Mouse (Mus musculus) kidney, embryonic 16.5 days (tissue): ENCODE measurements around the gene Xrcc4. TPM values are rescaled to one million over a fixed set of nuclear protein-coding genes. Genes with fewer than 3 reads are reported as not detected.

Experiments used
- ATAC-seq: fragments of 200-750 bp; cut with Nextera tagmentation; 2 replicates; pipeline ENCODE4 v1.8.0; 2017; ENCODE audit warnings: moderate TSS enrichment; ENCODE audit not compliant: low FRiP score, low TSS enrichment
- H3K27ac ChIP-seq: fragments of 300-500 bp; sonication (generic); 2 replicates; pipeline ENCODE4 v1.5.1; 2014; ENCODE audit warnings: low read length
- H3K27me3 ChIP-seq: fragments of 300-500 bp; sonication (generic); 2 replicates; pipeline ENCODE4 v1.6.1; 2014; ENCODE audit warnings: low read length, control low read depth, mixed read lengths; ENCODE audit not compliant: insufficient read depth
- H3K36me3 ChIP-seq: fragments of 300-500 bp; sonication (generic); 2 replicates; pipeline ENCODE4 v1.6.1; 2014; ENCODE audit warnings: low read length, control low read depth, mixed read lengths; ENCODE audit not compliant: insufficient read depth
- H3K4me1 ChIP-seq: fragments of 300-500 bp; sonication (generic); 2 replicates; pipeline ENCODE4 v1.6.1; 2014; ENCODE audit warnings: low read length, control low read depth, mixed read lengths; ENCODE audit not compliant: insufficient read depth
- H3K4me2 ChIP-seq: fragments of 300-500 bp; sonication (generic); replicated peaks from 2 replicates; pipeline ENCODE4 v1.6.1; 2014; ENCODE audit warnings: low read depth, low read length
- H3K4me3 ChIP-seq: fragments of 300-500 bp; sonication (generic); 2 replicates; pipeline ENCODE4 v1.5.1; 2014; ENCODE audit warnings: mild to moderate bottlenecking, low read length
- H3K9ac ChIP-seq: fragments of 300-500 bp; sonication (generic); replicated peaks from 2 replicates; pipeline ENCODE4 v1.6.1; 2014; ENCODE audit warnings: low read length
- H3K9me3 ChIP-seq: fragments of 300-500 bp; sonication (generic); 2 replicates; pipeline ENCODE4 v1.6.1; 2016; ENCODE audit warnings: low read length, control low read depth
- WGBS: fragments of 180-500 bp; shearing (Covaris S2); extraction: QIAGEN DNeasy Blood & Tissue Kit; methylation state at CpG from one replicate; pipeline ENCODE4 v1.1.7; 2014; 5-methylcytosine and 5-hydroxymethylcytosine counted together
- polyA plus RNA-seq: library from polyadenylated mRNA; unstranded; fragments of >200 nt; fragmentation: Nextera tagmentation; extraction: Ambion mirVana; gene quantifications from 2 replicates; pipeline ENCODE4 v1.2.1, GENCODE M21; 2015

Xrcc4 gene
- polyA plus RNA-seq, 1 experiment from 2014 or later = 14.7 TPM

DNA sequence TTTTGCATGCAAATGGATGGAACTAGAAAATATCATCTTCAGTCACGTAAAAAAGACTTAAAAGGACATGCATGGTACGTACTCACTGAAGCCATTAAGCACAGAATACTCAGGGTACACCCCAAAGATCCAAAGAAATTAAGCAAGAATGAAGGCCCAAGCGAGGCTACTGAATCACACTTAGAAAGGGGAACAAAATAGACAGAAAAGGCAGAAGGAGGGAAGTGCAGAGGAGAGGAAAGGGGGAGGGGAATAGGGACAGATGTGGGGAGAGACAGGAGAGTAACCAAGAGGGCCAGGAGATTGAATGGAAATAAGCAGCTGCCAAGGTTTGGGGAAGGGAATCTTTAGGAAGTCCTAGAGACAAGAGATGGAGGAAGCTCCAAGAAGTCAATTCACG is 197.3 kb downstream of the Xrcc4 start:
- Histone ChIP-seq H3K4me1 (no peaks in the 10 kb centered on the region), H3K4me3 (no peak overlapping the region), H3K27ac (no peak overlapping the region), H3K9me3 (no peaks in the 10 kb centered on the region), H3K36me3 (no peaks in the 10 kb centered on the region), H3K4me2 (no peak overlapping the region), H3K27me3 (no peaks in the 10 kb centered on the region), H3K9ac (no peak overlapping the region)
- 91% methylated on average over 4 of the region's 4 CpGs for WGBS
- no peak for ATAC-seq

DNA sequence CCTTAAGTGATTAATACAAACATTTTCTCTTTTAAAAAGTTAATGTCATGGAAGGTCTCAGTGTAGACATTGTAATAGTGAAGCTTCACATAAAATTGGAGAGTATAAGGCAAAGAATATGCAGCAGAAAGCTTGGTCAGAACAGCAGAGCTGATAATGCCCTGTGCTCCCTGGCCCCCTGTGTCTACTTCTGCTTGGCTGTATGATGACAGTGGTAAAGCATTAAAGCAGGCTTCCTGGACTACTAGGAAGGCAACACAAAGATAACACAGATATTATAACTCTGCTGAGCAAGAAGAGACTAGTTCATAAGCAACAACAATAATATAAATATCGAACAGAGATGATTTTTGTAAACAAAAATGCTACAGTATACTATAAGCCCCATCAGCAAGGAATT is 199.2 kb downstream of the Xrcc4 start:
- 90% methylated on average over 1 of the region's 1 CpGs for WGBS
- no peak overlapping the region for H3K4me2 ChIP-seq
- no peak overlapping the region for H3K27ac ChIP-seq
- no peak overlapping the region for H3K9ac ChIP-seq
- H3K9me3 ChIP-seq = no peaks in the 10 kb centered on the region
- no peaks in the 10 kb centered on the region for H3K4me1 ChIP-seq
- no peaks in the 10 kb centered on the region for H3K36me3 ChIP-seq
- H3K4me3 ChIP-seq = no peak overlapping the region
- H3K27me3 ChIP-seq = no peaks in the 10 kb centered on the region
- no peak for ATAC-seq

DNA sequence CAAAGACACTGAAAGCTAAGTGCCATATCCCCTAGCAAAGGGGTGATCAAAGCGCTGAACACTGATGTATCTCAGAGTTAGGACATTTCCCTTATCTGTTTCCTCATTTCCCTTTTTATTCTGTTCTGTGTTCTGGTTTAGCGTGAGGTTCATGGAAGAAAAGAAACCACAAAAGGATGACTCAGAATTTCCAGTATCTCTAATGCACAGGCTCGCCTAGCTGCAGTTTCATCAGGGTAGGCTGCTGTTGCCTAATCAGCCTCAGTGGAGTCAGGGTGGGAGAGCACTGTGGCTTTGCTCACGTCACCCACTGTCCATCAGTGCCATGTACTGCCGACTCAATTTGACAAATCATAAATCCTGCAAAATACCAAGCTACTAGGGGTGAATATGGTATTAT is 200.3 kb downstream of the Xrcc4 start:
- Histone ChIP-seq H3K4me2 (no peak overlapping the region), H3K9ac (no peak overlapping the region), H3K4me3 (no peak overlapping the region), H3K27me3 (no peaks in the 10 kb centered on the region), H3K27ac (no peak overlapping the region), H3K36me3 (no peaks in the 10 kb centered on the region), H3K9me3 (no peaks in the 10 kb centered on the region), H3K4me1 (no peaks in the 10 kb centered on the region)
- 76% methylated on average over 5 of the region's 5 CpGs for WGBS
- ATAC-seq = no peak

DNA sequence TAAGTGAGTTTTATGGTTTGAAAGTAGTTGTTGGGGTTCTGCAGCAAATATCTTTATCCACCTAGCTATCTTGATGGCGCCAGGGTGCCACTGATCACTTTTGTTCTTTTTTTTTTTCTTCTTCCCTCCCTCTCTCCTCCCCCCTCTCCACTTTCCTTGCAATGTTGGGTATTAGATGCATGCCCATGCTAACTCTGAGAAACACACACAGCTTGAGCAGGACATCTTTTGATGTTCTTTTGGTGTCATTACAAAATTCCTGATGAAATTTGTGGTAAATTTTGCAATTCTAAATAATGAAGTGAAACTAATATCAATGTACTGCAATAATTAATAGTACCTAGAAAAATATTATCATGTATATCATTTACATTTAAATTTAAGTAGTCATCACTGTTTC is 205.9 kb downstream of the Xrcc4 start:
- H3K27ac ChIP-seq = no peak overlapping the region
- no peaks in the 10 kb centered on the region for H3K9me3 ChIP-seq
- no peak overlapping the region for H3K9ac ChIP-seq
- H3K4me1 ChIP-seq = no peaks in the 10 kb centered on the region
- no peak for ATAC-seq
- H3K4me3 ChIP-seq = no peak overlapping the region
- no peak overlapping the region for H3K4me2 ChIP-seq
- no peaks in the 10 kb centered on the region for H3K36me3 ChIP-seq
- WGBS = 91% methylated on average over 1 of the region's 1 CpGs
- no peaks in the 10 kb centered on the region for H3K27me3 ChIP-seq

DNA sequence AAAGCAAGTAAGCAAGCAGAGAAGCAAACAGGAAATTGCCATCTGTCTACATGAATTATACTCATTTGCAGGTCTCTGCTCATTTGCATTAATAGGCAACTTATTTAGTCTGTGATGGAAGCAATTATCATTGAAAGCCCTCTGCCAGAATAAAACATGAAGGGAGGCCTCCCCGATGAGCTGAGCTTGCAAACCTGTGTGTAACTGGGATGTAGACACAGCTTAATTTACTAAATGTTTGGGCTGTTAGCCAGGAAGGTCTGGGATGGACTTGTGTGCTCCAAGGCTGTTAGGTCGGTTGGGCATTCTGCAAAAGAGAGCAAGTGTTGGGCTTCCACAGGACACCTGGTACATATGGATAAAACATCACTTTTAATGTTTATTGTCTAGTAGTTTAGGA is 208.1 kb downstream of the Xrcc4 start:
- Histone ChIP-seq H3K4me2 (no peak overlapping the region), H3K4me1 (no peaks in the 10 kb centered on the region), H3K4me3 (no peak overlapping the region), H3K36me3 (no peaks in the 10 kb centered on the region), H3K27ac (no peak overlapping the region), H3K27me3 (no peaks in the 10 kb centered on the region), H3K9ac (no peak overlapping the region), H3K9me3 (no peaks in the 10 kb centered on the region)
- ATAC-seq = no peak
- WGBS = 48% methylated on average over 2 of the region's 2 CpGs

DNA sequence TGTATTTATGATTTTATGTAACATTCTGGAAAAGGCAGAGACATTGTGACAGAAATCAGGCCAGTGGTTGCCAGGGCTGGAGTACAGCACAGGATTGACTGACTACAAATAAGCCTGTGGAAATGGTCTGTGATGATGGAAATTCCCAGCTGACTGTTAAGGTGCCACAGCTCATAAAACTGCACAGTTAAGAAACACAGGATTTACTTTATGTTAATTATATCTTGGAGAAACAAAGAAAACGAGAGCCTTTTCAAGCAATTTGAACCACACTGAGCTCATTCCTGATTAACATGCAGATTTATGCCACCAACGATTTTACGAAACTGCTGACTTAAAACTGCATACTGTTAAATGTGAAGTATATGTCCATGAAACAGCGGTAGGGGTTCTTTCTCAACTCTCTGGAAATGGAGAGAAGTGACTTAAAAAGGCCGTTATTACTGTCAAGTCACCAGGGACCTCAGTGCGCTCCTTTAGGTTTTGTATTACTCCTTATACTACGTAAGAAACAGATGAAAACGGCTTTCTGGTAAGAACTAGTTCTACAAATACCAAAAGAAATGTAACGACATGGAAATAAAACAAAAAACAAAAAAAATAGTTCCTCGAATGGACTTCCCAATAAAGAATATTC is 210.5 kb downstream of the Xrcc4 start:
- Histone ChIP-seq H3K9ac (no peak overlapping the region), H3K4me1 (no peaks in the 10 kb centered on the region), H3K27ac (no peak overlapping the region), H3K36me3 (no peaks in the 10 kb centered on the region), H3K9me3 (no peaks in the 10 kb centered on the region), H3K4me2 (no peak overlapping the region), H3K4me3 (no peak overlapping the region), H3K27me3 (no peaks in the 10 kb centered on the region)
- WGBS = 81% methylated on average over 10 of the region's 10 CpGs
- ATAC-seq = no peak

DNA sequence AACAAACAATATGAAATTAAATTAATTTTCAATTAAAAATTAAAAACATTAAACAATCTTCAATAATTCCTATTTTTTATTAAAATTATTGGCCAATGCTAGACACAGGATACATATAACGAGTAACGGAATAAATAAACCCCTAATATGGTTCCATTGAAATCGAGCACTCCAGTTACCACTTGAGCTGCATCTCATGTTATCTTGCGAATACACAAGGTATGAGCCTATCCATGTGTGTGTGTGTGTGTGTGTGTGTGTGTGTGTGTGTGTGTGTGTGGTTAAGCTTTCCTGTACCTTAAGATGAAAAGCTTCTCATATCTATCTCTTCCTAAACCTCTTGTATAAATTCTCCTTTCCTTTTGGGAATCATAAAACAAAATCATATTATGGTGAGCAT is 213.9 kb downstream of the Xrcc4 start:
- WGBS = 96% methylated on average over 4 of the region's 4 CpGs
- ATAC-seq = no peak
- Histone ChIP-seq H3K9ac (no peak overlapping the region), H3K9me3 (no peaks in the 10 kb centered on the region), H3K27me3 (no peaks in the 10 kb centered on the region), H3K4me3 (no peak overlapping the region), H3K36me3 (no peaks in the 10 kb centered on the region), H3K4me1 (no peaks in the 10 kb centered on the region), H3K4me2 (no peak overlapping the region), H3K27ac (no peak overlapping the region)

DNA sequence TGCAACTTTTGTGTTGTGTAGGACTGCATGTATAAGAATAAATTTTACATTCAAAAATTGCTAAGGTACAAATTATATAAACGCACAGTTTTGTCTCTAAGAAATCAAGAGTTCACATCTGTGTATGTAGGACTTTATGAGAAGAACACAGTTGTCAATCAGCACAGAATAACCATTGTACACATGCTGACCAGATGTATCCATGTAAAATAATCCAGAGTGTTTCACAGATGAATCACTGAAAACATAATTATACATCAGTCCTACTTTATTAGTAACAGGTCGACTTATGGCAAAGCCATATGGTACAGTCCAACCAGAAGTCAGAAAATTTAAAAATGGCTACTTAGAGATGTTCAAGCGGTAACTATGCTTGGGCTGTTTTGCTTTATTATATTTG is 216.7 kb downstream of the Xrcc4 start:
- no peak overlapping the region for H3K4me3 ChIP-seq
- WGBS = 91% methylated on average over 3 of the region's 3 CpGs
- no peak for ATAC-seq
- H3K4me1 ChIP-seq = no peaks in the 10 kb centered on the region
- no peaks in the 10 kb centered on the region for H3K27me3 ChIP-seq
- no peak overlapping the region for H3K9ac ChIP-seq
- H3K36me3 ChIP-seq = no peaks in the 10 kb centered on the region
- H3K27ac ChIP-seq = no peak overlapping the region
- H3K9me3 ChIP-seq = no peaks in the 10 kb centered on the region
- H3K4me2 ChIP-seq = no peak overlapping the region

DNA sequence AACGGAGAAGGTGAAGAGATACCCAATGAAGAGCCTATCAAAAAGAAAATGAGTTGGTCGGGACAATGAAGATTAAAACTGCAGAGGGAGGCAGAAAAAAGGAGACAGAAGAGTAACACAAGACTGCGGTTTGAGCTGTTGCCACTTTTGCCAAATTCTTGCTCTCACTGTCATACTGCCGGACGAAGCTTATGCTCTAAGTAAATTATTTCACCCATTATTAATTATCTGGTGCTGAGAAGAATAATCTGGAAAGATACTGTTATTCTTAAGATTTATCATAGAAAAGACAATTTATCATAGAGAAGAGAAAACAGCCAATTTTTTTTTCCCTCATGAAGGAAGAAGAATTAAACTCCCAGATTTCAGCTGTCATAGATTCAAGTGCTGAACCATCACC is 235.3 kb downstream of the Xrcc4 start:
- H3K4me1 ChIP-seq = no peaks in the 10 kb centered on the region
- no peak overlapping the region for H3K4me3 ChIP-seq
- no peak overlapping the region for H3K9ac ChIP-seq
- no peaks in the 10 kb centered on the region for H3K27me3 ChIP-seq
- H3K27ac ChIP-seq = no peak overlapping the region
- 62% methylated on average over 5 of the region's 5 CpGs for WGBS
- no peak for ATAC-seq
- no peak overlapping the region for H3K4me2 ChIP-seq
- no peaks in the 10 kb centered on the region for H3K9me3 ChIP-seq
- H3K36me3 ChIP-seq = no peaks in the 10 kb centered on the region

DNA sequence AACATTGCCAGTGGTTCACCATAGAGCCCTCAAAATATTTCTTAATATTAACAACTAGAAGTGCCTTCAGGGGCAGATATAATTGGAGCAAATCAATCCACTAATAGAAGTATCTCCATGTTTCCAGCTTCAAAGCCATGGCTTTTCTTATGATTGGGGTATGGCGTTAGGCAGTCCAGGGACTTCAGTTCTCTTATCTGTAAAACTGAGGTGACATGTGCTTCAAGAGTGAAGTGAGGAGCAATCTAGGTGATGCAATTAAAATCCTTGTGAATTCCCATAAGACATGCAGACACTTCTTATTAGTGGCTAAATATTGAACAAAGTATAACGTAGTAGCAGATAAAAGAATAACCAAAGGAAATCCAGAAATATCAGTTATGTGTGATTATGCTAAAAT is 238.7 kb downstream of the Xrcc4 start:
- Histone ChIP-seq H3K9me3 (no peaks in the 10 kb centered on the region), H3K27ac (no peak overlapping the region), H3K4me2 (no peak overlapping the region), H3K36me3 (no peaks in the 10 kb centered on the region), H3K27me3 (no peaks in the 10 kb centered on the region), H3K9ac (no peak overlapping the region), H3K4me3 (no peak overlapping the region), H3K4me1 (no peaks in the 10 kb centered on the region)
- WGBS = 89% methylated on average over 2 of the region's 2 CpGs
- ATAC-seq = no peak
